Mouse (Mus musculus): ENCODE results near the gene Gdf2. TPM values are rescaled to one million over a fixed set of nuclear protein-coding genes. Genes with fewer than 3 reads are reported as not detected.

The Gdf2 gene
- total RNA-seq (2023; ENCODE audit: inconsistent age), result not detected in 4 replicates

DNA sequence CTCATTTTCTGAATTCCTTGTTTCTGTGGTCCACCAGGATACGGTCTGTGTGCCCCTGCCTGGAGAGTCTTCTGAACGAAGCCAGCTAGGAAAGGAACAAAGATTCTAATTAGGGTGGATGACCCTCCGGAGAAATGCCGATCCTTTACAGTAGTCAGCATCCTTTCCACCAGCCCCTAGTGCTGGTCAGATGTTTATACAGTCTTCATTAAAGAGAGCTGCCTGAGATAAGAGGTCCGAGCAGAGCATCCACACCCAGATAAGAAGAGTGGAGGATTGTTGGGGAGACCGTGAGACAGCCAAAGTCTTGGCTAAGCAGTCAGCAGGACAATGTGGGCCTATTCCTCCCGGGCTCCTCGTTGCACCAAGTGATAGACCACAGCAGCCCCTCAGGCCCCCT is at the start of gene Gdf2:
Gene Gdf2, plus strand, starts transcription at position 301 of the 400 bp plus-strand sequence.

GRCm38 (mm10) chr14:33923168-33924070 is 17.4 kb upstream of the Gdf2 start, which contains the start of gene Gdf10:
Gene Gdf10 (plus strand): TSS chr14:33923587.

GRCm38 (mm10) chr14:33953761-33954160 is 12.9 kb downstream of the Gdf2 start, which contains the start of gene Rbp3:
Gene Rbp3 (plus strand): TSS chr14:33954003.

GRCm38 (mm10) chr14:33978604-33979059 is 37.8 kb downstream of the Gdf2 start, which contains the start of gene Zfp488:
Gene Zfp488 (minus strand): TSS chr14:33978764.

Other genes with a start within 250 kb of the Gdf2 start
- not detected in 4 replicates for gene Gdf10, start 17.5 kb upstream of the Gdf2 start, total RNA-seq (2023; ENCODE audit: inconsistent age)
- not detected in 4 replicates for gene Rbp3, start 13.0 kb downstream of the Gdf2 start, total RNA-seq (2023; ENCODE audit: inconsistent age)
- 0.16 to 0.35 TPM (median 0.27 TPM) in 4 replicates for gene Zfp488, start 37.7 kb downstream of the Gdf2 start, total RNA-seq (2023; ENCODE audit: inconsistent age)
- gene Gm30083, start 74.1 kb downstream of the Gdf2 start, total RNA-seq (2023; ENCODE audit: inconsistent age), result not detected in 4 replicates
- gene Gm5460, start 75.7 kb downstream of the Gdf2 start, total RNA-seq (2023; ENCODE audit: inconsistent age), result not detected in 4 replicates
- not detected in 4 replicates for gene Antxrl, start 111.7 kb downstream of the Gdf2 start, total RNA-seq (2023; ENCODE audit: inconsistent age)
- gene Anxa8, start 144.9 kb downstream of the Gdf2 start, total RNA-seq (2023; ENCODE audit: inconsistent age), result 0.42 TPM in 1 of 4 replicates, not detected in the others
- not detected in 4 replicates for gene A630023A22Rik, start 161.7 kb downstream of the Gdf2 start, total RNA-seq (2023; ENCODE audit: inconsistent age)
- not detected in 4 replicates for gene Npy4r, start 211.4 kb downstream of the Gdf2 start, total RNA-seq (2023; ENCODE audit: inconsistent age)

All from B cell, adult (primary cell).